Mouse (Mus musculus) E14TG2a.4 (cell line): Measurements from ENCODE around the gene St3gal4.

Experiments used
- H3K27me3 ChIP-seq: 2 replicates; pipeline ENCODE4 v1.6.1; 2014; ENCODE audit warnings: low read length, control low read depth; ENCODE audit not compliant: insufficient read depth
- H3K36me3 ChIP-seq: 2 replicates; pipeline ENCODE4 v1.6.1; 2014; ENCODE audit warnings: low read length, control low read depth; ENCODE audit not compliant: insufficient read depth
- H3K4me1 ChIP-seq: replicated peaks from 2 replicates; pipeline ENCODE4 v1.6.1; 2014; ENCODE audit warnings: low read depth, low read length, control low read depth
- H3K4me3 ChIP-seq: replicated peaks from 2 replicates; pipeline ENCODE4 v1.5.1; 2014; ENCODE audit warnings: mild to moderate bottlenecking, low read length
- H3K9me3 ChIP-seq: 2 replicates; pipeline ENCODE4 v1.6.1; 2014; ENCODE audit warnings: low read length, control low read depth
- CTCF ChIP-seq: conservative IDR thresholded peaks from 2 replicates; pipeline ENCODE4 v1.5.1; 2014; ENCODE audit warnings: low read length
- NANOG ChIP-seq: IDR thresholded peaks from 2 replicates; pipeline ENCODE4 v1.6.1; 2014; ENCODE audit warnings: borderline replicate concordance, low read length, mixed read lengths
- POU5F1 ChIP-seq: IDR thresholded peaks from 2 replicates; pipeline ENCODE4 v1.6.1; 2014; ENCODE audit warnings: low read length, borderline replicate concordance

Gene St3gal4

GRCm38 (mm10) chr9:35107396-35107795 is 11.7 kb downstream of the St3gal4 start:
- no peak overlapping the region for H3K4me3 ChIP-seq
- H3K4me1 ChIP-seq = peaks cover 50% of the 10 kb centered on the region
- no peak for TF ChIP-seq POU5F1
- no peak for TF ChIP-seq CTCF
- TF ChIP-seq NANOG = no peak

GRCm38 (mm10) chr9:35105884-35106880 is 12.9 kb downstream of the St3gal4 start:
- TF ChIP-seq POU5F1 = no peak
- 0 out of 2 replicates have a peak, but pooled peaks cover 3% of the 10 kb centered on the region for H3K9me3 ChIP-seq
- H3K27me3 ChIP-seq = no peaks in the 10 kb centered on the region
- H3K4me3 ChIP-seq = no peak overlapping the region
- peaks cover 39% of the 10 kb centered on the region for H3K4me1 ChIP-seq
- 0 out of 2 replicates have a peak, but pooled peaks cover 3% of the 10 kb centered on the region for H3K36me3 ChIP-seq

More at GRCm38 (mm10) chr9:35107396-35107795, 11.7 kb downstream of the St3gal4 start:
- Histone ChIP-seq H3K27me3 (no peaks in the 10 kb centered on the region), H3K9me3 (peaks cover 3% of the 10 kb centered on the region; the same call in 1 of the 2 replicates), H3K36me3 (0 out of 2 replicates have a peak, but pooled peaks cover 3% of the 10 kb centered on the region)

GRCm38 (mm10) chr9:35105438-35105837 is 13.6 kb downstream of the St3gal4 start:
- H3K9me3 ChIP-seq = no peaks in the 10 kb centered on the region
- TF ChIP-seq NANOG = no peak
- no peak overlapping the region for H3K4me3 ChIP-seq
- no peaks in the 10 kb centered on the region for H3K27me3 ChIP-seq
- H3K36me3 ChIP-seq = 0 out of 2 replicates have a peak, but pooled peaks cover 3% of the 10 kb centered on the region
- H3K4me1 ChIP-seq = peaks cover 34% of the 10 kb centered on the region

GRCm38 (mm10) chr9:35104711-35105110 is 14.4 kb downstream of the St3gal4 start:
- Histone ChIP-seq H3K4me3 (no peak overlapping the region), H3K4me1 (peaks cover 28% of the 10 kb centered on the region), H3K27me3 (no peaks in the 10 kb centered on the region), H3K9me3 (no peaks in the 10 kb centered on the region), H3K36me3 (0 out of 2 replicates have a peak, but pooled peaks cover 3% of the 10 kb centered on the region)
- TF ChIP-seq NANOG (no peak), CTCF (no peak), POU5F1 (no peak)

- Histone ChIP-seq H3K27me3 (no peaks in the 10 kb centered on the region), H3K9me3 (no peaks in the 10 kb centered on the region), H3K36me3 (0 out of 2 replicates have a peak, but pooled peaks cover 3% of the 10 kb centered on the region), H3K4me3 (no peak overlapping the region), H3K4me1 (peaks cover 17% of the 10 kb centered on the region)
- TF ChIP-seq POU5F1 = no peak
Measured at GRCm38 (mm10) chr9:35098762-35099161, 20.3 kb downstream of the St3gal4 start.

- Histone ChIP-seq H3K4me3 (no peak overlapping the region), H3K9me3 (no peaks in the 10 kb centered on the region), H3K4me1 (peaks cover 17% of the 10 kb centered on the region), H3K36me3 (0 out of 2 replicates have a peak, but pooled peaks cover 2% of the 10 kb centered on the region), H3K27me3 (no peaks in the 10 kb centered on the region)
- no peak for TF ChIP-seq NANOG
- no peak for TF ChIP-seq CTCF
- no peak for TF ChIP-seq POU5F1
Measured at GRCm38 (mm10) chr9:35097901-35098300, 21.2 kb downstream of the St3gal4 start.

- peaks cover 16% of the 10 kb centered on the region for H3K4me1 ChIP-seq
- H3K36me3 ChIP-seq = no peaks in the 10 kb centered on the region
- H3K4me3 ChIP-seq = no peak overlapping the region
- no peaks in the 10 kb centered on the region for H3K9me3 ChIP-seq
- TF ChIP-seq NANOG (no peak), POU5F1 (no peak), CTCF (no peak)
- no peaks in the 10 kb centered on the region for H3K27me3 ChIP-seq
Measured at GRCm38 (mm10) chr9:35095726-35096125, 23.3 kb downstream of the St3gal4 start.

DNA sequence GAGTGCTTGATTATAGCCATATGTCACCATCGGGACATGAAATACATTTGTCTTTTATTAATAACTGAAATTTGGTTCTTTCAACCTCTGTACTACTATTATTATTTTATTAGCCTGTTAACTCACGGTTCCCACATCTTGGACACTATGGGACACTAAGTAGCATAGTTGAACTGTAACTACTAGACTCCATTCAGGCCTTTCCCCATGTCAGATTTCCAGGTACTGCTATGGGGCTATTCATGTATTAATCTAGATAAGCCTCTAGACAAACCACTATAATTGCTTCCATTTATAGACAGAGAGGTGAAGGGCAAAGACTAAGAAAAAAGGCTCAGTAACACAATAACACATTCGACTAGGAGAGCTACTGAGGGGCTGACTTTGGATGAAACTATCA is 25.7 kb downstream of the St3gal4 start:
- Histone ChIP-seq H3K27me3 (no peaks in the 10 kb centered on the region), H3K4me1 (no peaks in the 10 kb centered on the region), H3K36me3 (no peaks in the 10 kb centered on the region), H3K4me3 (no peak overlapping the region), H3K9me3 (no peaks in the 10 kb centered on the region)
- TF ChIP-seq POU5F1 = no peak
- TF ChIP-seq NANOG = no peak
- no peak for TF ChIP-seq CTCF

- Histone ChIP-seq H3K4me3 (no peak overlapping the region), H3K4me1 (no peaks in the 10 kb centered on the region), H3K27me3 (no peaks in the 10 kb centered on the region), H3K9me3 (no peaks in the 10 kb centered on the region), H3K36me3 (no peaks in the 10 kb centered on the region)
- TF ChIP-seq POU5F1 (no peak), NANOG (no peak), CTCF (no peak)
Measured at GRCm38 (mm10) chr9:35092904-35093303, 26.2 kb downstream of the St3gal4 start.
